16 mouse cellular contexts compared by ENCODE assay signal in genomic region chr2:165158317-165158716, GRCm38 (mm10).
DNase-seq lines count a peak whose midpoint lies in the region; ATAC-seq and TF ChIP-seq lines count a peak whose summit lies in the region.
"Had no signal": no experiment of that assay in that cellular context is flagged by ENCODE, and none has a peak within 500 bp of the region (broad histone marks: within the 10 kb centered on the region; RNA-seq: fewer than 3 reads in every experiment).

No protein-coding gene starts in this region.

- H3K4me2 ChIP-seq in forebrain, embryonic 16.5 days (ENCODE audit: low read length) = no peak overlapping the region
- H3K4me2 ChIP-seq in forebrain, postnatal 0 days (ENCODE audit: low read depth) = no peak overlapping the region
- H3K4me2 ChIP-seq in hindbrain, embryonic 15.5 days = no peak overlapping the region
- H3K4me2 ChIP-seq in midbrain, postnatal 0 days (ENCODE audit: low read depth, low read length, poor library complexity, severe bottlenecking) = no peak overlapping the region
- H3K4me2 ChIP-seq in intestine, postnatal 0 days (replicated peaks; ENCODE audit: low read depth) = no peak overlapping the region
- H3K4me2 ChIP-seq: embryonic facial prominence, embryonic 13.5 days; intestine, embryonic 15.5 days; limb, embryonic 12.5 days; liver, embryonic 12.5 days had no signal

- no peaks in the 10 kb centered on the region for H3K27me3 ChIP-seq in forebrain, embryonic 16.5 days (replicated peaks; ENCODE audit: control insufficient read depth, insufficient read depth, low read length)
- peaks cover 6% of the 10 kb centered on the region; the same call in 1 of the 2 replicates for H3K27me3 ChIP-seq in forebrain, postnatal 0 days (ENCODE audit: insufficient read depth, low read length)
- H3K27me3 ChIP-seq in hindbrain, embryonic 10.5 days (ENCODE audit: insufficient read depth, poor library complexity, severe bottlenecking) = peaks cover 22% of the 10 kb centered on the region
- peaks cover 2% of the 10 kb centered on the region; the same call in 1 of the 2 replicates for H3K27me3 ChIP-seq in hindbrain, embryonic 15.5 days
- H3K27me3 ChIP-seq in midbrain, postnatal 0 days (ENCODE audit: insufficient read depth, low read length) = no peaks in the 10 kb centered on the region
- H3K27me3 ChIP-seq in intestine, postnatal 0 days (replicated peaks; ENCODE audit: control insufficient read depth, insufficient read depth, low read length) = 0 out of 2 replicates have a peak, but pooled peaks cover 4% of the 10 kb centered on the region

- H3K9ac ChIP-seq in forebrain, embryonic 16.5 days (replicated peaks; ENCODE audit: low read depth, low read length) = no peak overlapping the region
- H3K9ac ChIP-seq in forebrain, postnatal 0 days = no peak overlapping the region
- no peak overlapping the region for H3K9ac ChIP-seq in hindbrain, embryonic 15.5 days
- no peak overlapping the region for H3K9ac ChIP-seq in midbrain, postnatal 0 days (replicated peaks; ENCODE audit: low read length, poor library complexity, severe bottlenecking)
- H3K9ac ChIP-seq in intestine, postnatal 0 days (ENCODE audit: low read depth, low read length) = no peak overlapping the region
- H3K9ac ChIP-seq: embryonic facial prominence, embryonic 13.5 days; intestine, embryonic 15.5 days; limb, embryonic 12.5 days; liver, embryonic 12.5 days had no signal

- no peak overlapping the region for H3K4me3 ChIP-seq in forebrain, embryonic 16.5 days (replicated peaks; ENCODE audit: low read length)
- H3K4me3 ChIP-seq in forebrain, postnatal 0 days (ENCODE audit: low read depth, low read length) = no peak overlapping the region
- H3K4me3 ChIP-seq in hindbrain, embryonic 10.5 days = no peak overlapping the region
- H3K4me3 ChIP-seq in hindbrain, embryonic 15.5 days = no peak overlapping the region
- no peak overlapping the region for H3K4me3 ChIP-seq in midbrain, postnatal 0 days (ENCODE audit: low read depth, low read length)
- no peak overlapping the region for H3K4me3 ChIP-seq in intestine, postnatal 0 days (ENCODE audit: low read depth, low read length)
- H3K4me3 ChIP-seq: embryonic facial prominence, embryonic 13.5 days; erythroblast, embryonic 14.5 days; heart, embryonic 10.5 days; intestine, embryonic 15.5 days; limb, embryonic 12.5 days; liver, embryonic 12.5 days had no signal

- no peak for DNase-seq in forebrain, postnatal 0 days
- no peak for DNase-seq in hindbrain, embryonic 10.5 days (ENCODE audit: low spot score)
- no peak for DNase-seq in midbrain, postnatal 0 days (ENCODE audit: low spot score)
- no peak for DNase-seq in thymus, postnatal 0 days (ENCODE audit: low spot score)
- DNase-seq: cerebellum, adult 2 months; cerebellum, postnatal 36 days; layer of hippocampus, postnatal 36 days had no signal

- H3K36me3 ChIP-seq in forebrain, embryonic 16.5 days (ENCODE audit: control insufficient read depth, insufficient read depth) = no peaks in the 10 kb centered on the region
- no peaks in the 10 kb centered on the region for H3K36me3 ChIP-seq in forebrain, postnatal 0 days (ENCODE audit: insufficient read depth)
- H3K36me3 ChIP-seq in hindbrain, embryonic 10.5 days = no peaks in the 10 kb centered on the region
- H3K36me3 ChIP-seq in hindbrain, embryonic 15.5 days = no peaks in the 10 kb centered on the region
- no peaks in the 10 kb centered on the region for H3K36me3 ChIP-seq in midbrain, postnatal 0 days (ENCODE audit: insufficient read depth, low read length)
- H3K36me3 ChIP-seq in intestine, postnatal 0 days (ENCODE audit: control insufficient read depth, insufficient read depth) = no peaks in the 10 kb centered on the region
- H3K36me3 ChIP-seq: embryonic facial prominence, embryonic 13.5 days; heart, embryonic 10.5 days; intestine, embryonic 15.5 days; limb, embryonic 12.5 days; liver, embryonic 12.5 days had no signal

- ATAC-seq in forebrain, embryonic 16.5 days = 0 out of 2 replicates have a peak, but pooled peaks have one; percentile 23
- ATAC-seq in forebrain, postnatal 0 days = no peak
- ATAC-seq in hindbrain, embryonic 15.5 days (ENCODE audit: low FRiP score, low read depth) = no peak
- ATAC-seq in midbrain, postnatal 0 days (ENCODE audit: low FRiP score) = no peak
- no peak for ATAC-seq in intestine, postnatal 0 days
- ATAC-seq: intestine, embryonic 15.5 days; liver, embryonic 12.5 days had no signal

- TF ChIP-seq CTCF in forebrain, postnatal 0 days (IDR thresholded peaks at IDR 0.05; ENCODE audit: low read depth) = no peak
- TF ChIP-seq CTCF in midbrain, postnatal 0 days (IDR thresholded peaks at IDR 0.05) = no peak
- no peak for TF ChIP-seq CTCF in intestine, postnatal 0 days (IDR thresholded peaks at IDR 0.05; ENCODE audit: low read depth)

- WGBS in forebrain, embryonic 16.5 days = 34% methylated on average over 4 of the region's 4 CpGs
- WGBS in forebrain, postnatal 0 days = 52% methylated on average over 4 of the region's 4 CpGs
- WGBS in hindbrain, embryonic 10.5 days = 62% methylated on average over 4 of the region's 4 CpGs
- WGBS in hindbrain, embryonic 15.5 days = 44% methylated on average over 4 of the region's 4 CpGs
- WGBS in midbrain, postnatal 0 days = 59% methylated on average over 4 of the region's 4 CpGs
- WGBS in intestine, postnatal 0 days = 64% methylated on average over 4 of the region's 4 CpGs

- no peaks in the 10 kb centered on the region for H3K9me3 ChIP-seq in forebrain, embryonic 16.5 days (ENCODE audit: control insufficient read depth, low read length)
- H3K9me3 ChIP-seq in forebrain, postnatal 0 days (ENCODE audit: low read length) = no peaks in the 10 kb centered on the region
- no peaks in the 10 kb centered on the region for H3K9me3 ChIP-seq in hindbrain, embryonic 10.5 days
- no peaks in the 10 kb centered on the region for H3K9me3 ChIP-seq in hindbrain, embryonic 15.5 days
- no peaks in the 10 kb centered on the region for H3K9me3 ChIP-seq in midbrain, postnatal 0 days (ENCODE audit: low read length)
- H3K9me3 ChIP-seq in intestine, postnatal 0 days (ENCODE audit: control insufficient read depth) = no peaks in the 10 kb centered on the region
- H3K9me3 ChIP-seq: embryonic facial prominence, embryonic 13.5 days; heart, embryonic 10.5 days; intestine, embryonic 15.5 days; limb, embryonic 12.5 days; liver, embryonic 12.5 days had no signal

- no peak overlapping the region for H3K27ac ChIP-seq in forebrain, embryonic 16.5 days (ENCODE audit: low read length)
- H3K27ac ChIP-seq in forebrain, postnatal 0 days (ENCODE audit: low read depth, low read length) = no peak overlapping the region
- peak overlapping the region; percentile 62 for H3K27ac ChIP-seq in hindbrain, embryonic 10.5 days
- H3K27ac ChIP-seq in hindbrain, embryonic 15.5 days (replicated peaks) = peak overlapping the region; percentile 16; the same call in 1 of the 2 replicates
- H3K27ac ChIP-seq in midbrain, postnatal 0 days (ENCODE audit: low read depth, low read length) = peak overlapping the region; percentile 32; the same call in 1 of the 2 replicates
- H3K27ac ChIP-seq in intestine, postnatal 0 days (ENCODE audit: low read depth, low read length) = no peak overlapping the region
- H3K27ac ChIP-seq: embryonic facial prominence, embryonic 13.5 days; heart, embryonic 10.5 days; intestine, embryonic 15.5 days; limb, embryonic 12.5 days; liver, embryonic 12.5 days had no signal

- H3K4me1 ChIP-seq in forebrain, embryonic 16.5 days (replicated peaks; ENCODE audit: control insufficient read depth, insufficient read depth, low read length) = peaks cover 8% of the 10 kb centered on the region
- no peaks in the 10 kb centered on the region for H3K4me1 ChIP-seq in forebrain, postnatal 0 days (ENCODE audit: insufficient read depth)
- peaks cover 46% of the 10 kb centered on the region for H3K4me1 ChIP-seq in hindbrain, embryonic 10.5 days (replicated peaks)
- H3K4me1 ChIP-seq in hindbrain, embryonic 15.5 days (replicated peaks) = peaks cover 38% of the 10 kb centered on the region
- H3K4me1 ChIP-seq in midbrain, postnatal 0 days (ENCODE audit: insufficient read depth, low read length) = peaks cover 7% of the 10 kb centered on the region; the same call in 1 of the 2 replicates
- H3K4me1 ChIP-seq in intestine, postnatal 0 days (replicated peaks; ENCODE audit: control insufficient read depth, insufficient read depth, low read length) = no peaks in the 10 kb centered on the region
- H3K4me1 ChIP-seq: intestine, embryonic 15.5 days; liver, embryonic 12.5 days had no signal

Comparison
In these comparisons a context has a peak if more than half of its experiments do, and no peak if none do; other contexts are left out.
1. H3K27ac ChIP-seq: peak in hindbrain, embryonic 10.5 days (single experiment), hindbrain, embryonic 15.5 days (single experiment) and midbrain, postnatal 0 days (single experiment); none in forebrain, embryonic 16.5 days (single experiment), forebrain, postnatal 0 days (single experiment) and intestine, postnatal 0 days (single experiment).